Mouse (Mus musculus) forebrain, embryonic 10.5 days (tissue): ENCODE results near the gene Alox12b. TPM values are rescaled to one million over a fixed set of nuclear protein-coding genes. Genes with fewer than 3 reads are reported as not detected.
A peak's percentile ranks its signal among the peaks of the same experiment; 100 is the strongest.

Experiments
- DNase-seq: peaks from one replicate; pipeline ENCODE4 v3.0.0-alpha.2; 2017; ENCODE audit warnings: low spot score; ENCODE audit errors: extremely low spot score
- H3K27ac ChIP-seq: fragments of 300-500 bp; sonication (generic); 2 replicates; pipeline ENCODE4 v1.5.1; 2016; ENCODE audit warnings: mild to moderate bottlenecking
- H3K27me3 ChIP-seq: fragments of 300-500 bp; sonication (generic); 2 replicates; pipeline ENCODE4 v1.6.1; 2016; ENCODE audit warnings: mild to moderate bottlenecking; ENCODE audit not compliant: poor library complexity, severe bottlenecking
- H3K36me3 ChIP-seq: fragments of 300-500 bp; sonication (generic); replicated peaks from 2 replicates; pipeline ENCODE4 v1.6.1; 2016; ENCODE audit warnings: mild to moderate bottlenecking, moderate library complexity
- H3K4me1 ChIP-seq: fragments of 300-500 bp; sonication (generic); 2 replicates; pipeline ENCODE4 v1.6.1; 2016
- H3K4me3 ChIP-seq: fragments of 300-500 bp; sonication (generic); 2 replicates; pipeline ENCODE4 v1.5.1; 2016; ENCODE audit warnings: mild to moderate bottlenecking, moderate library complexity
- H3K9me3 ChIP-seq: fragments of 300-500 bp; sonication (generic); 2 replicates; pipeline ENCODE4 v1.6.1; 2016; ENCODE audit warnings: mild to moderate bottlenecking, moderate library complexity
- WGBS: fragments of 180-500 bp; shearing (Covaris S2); methylation state at CpG from one replicate; pipeline ENCODE4 v1.1.7; 2016; 5-methylcytosine and 5-hydroxymethylcytosine counted together
- polyA plus RNA-seq: library from polyadenylated mRNA; unstranded; fragments of >200 nt; fragmentation: Nextera tagmentation; extraction: Ambion mirVana; gene quantifications from 2 replicates; pipeline ENCODE4 v1.2.1, GENCODE M21; 2016

The Alox12b gene
- polyA plus RNA-seq, 1 experiment from 2014 or later: 0.05 TPM

GRCm38 (mm10) chr11:69197743-69198142, 41.0 kb downstream of the Alox12b start, which contains the start of gene Alox8:
Gene Alox8, minus strand, starts transcription at chr11:69197843.
- H3K4me3 ChIP-seq: peak within 1 kb of the TSS; percentile 42
- no peaks in the 10 kb centered on the region for H3K9me3 ChIP-seq
- H3K27ac ChIP-seq: no peak within 1 kb of the TSS
- no peak for DNase-seq
- peaks cover 11% of the 10 kb centered on the region for H3K4me1 ChIP-seq
- WGBS: 33% methylated on average over 6 of the region's 6 CpGs
- no peaks in the 10 kb centered on the region for H3K36me3 ChIP-seq
- peaks cover 36% of the 10 kb centered on the region for H3K27me3 ChIP-seq

DNA sequence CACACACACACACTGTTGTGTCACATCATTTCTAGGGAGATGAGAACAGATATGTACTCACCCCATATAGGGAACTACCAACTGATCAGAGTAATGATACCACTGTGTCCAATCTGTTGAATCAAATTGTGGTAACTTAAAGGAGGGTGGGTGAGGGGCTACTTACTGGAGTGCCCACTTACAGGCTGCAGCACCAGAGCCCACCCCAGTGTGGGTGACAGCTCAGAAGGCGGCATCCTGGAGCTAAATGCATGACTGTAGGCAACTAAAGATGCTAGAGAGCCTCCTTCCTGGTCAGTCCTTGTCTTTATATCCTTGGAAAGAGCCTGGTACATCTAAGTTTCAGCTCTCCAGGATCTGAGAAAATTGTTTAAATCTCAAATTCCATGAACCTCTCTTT, 42.5 kb downstream of the Alox12b start:
- peaks cover 11% of the 10 kb centered on the region for H3K4me1 ChIP-seq
- no peaks in the 10 kb centered on the region for H3K9me3 ChIP-seq
- H3K4me3 ChIP-seq: no peak overlapping the region
- 82% methylated on average over 1 of the region's 1 CpGs for WGBS
- no peak overlapping the region for H3K27ac ChIP-seq
- H3K27me3 ChIP-seq: peaks cover 36% of the 10 kb centered on the region
- H3K36me3 ChIP-seq: no peaks in the 10 kb centered on the region
- DNase-seq: no peak

GRCm38 (mm10) chr11:69200231-69200630, 43.4 kb downstream of the Alox12b start:
- Histone ChIP-seq H3K27ac (no peak overlapping the region), H3K36me3 (no peaks in the 10 kb centered on the region), H3K4me1 (peaks cover 11% of the 10 kb centered on the region), H3K9me3 (no peaks in the 10 kb centered on the region), H3K4me3 (no peak overlapping the region), H3K27me3 (peaks cover 36% of the 10 kb centered on the region)
- DNase-seq: no peak
- 80% methylated on average over 6 of the region's 6 CpGs for WGBS

- 84% methylated on average over 13 of the region's 13 CpGs for WGBS
- Histone ChIP-seq H3K4me3 (no peak overlapping the region), H3K4me1 (peaks cover under 1% of the 10 kb centered on the region), H3K27me3 (peaks cover 17% of the 10 kb centered on the region), H3K36me3 (no peaks in the 10 kb centered on the region), H3K27ac (no peak overlapping the region), H3K9me3 (no peaks in the 10 kb centered on the region)
- DNase-seq: no peak
These were observed 45.9 kb downstream of the Alox12b start for GRCm38 (mm10) chr11:69202469-69203230.

DNA sequence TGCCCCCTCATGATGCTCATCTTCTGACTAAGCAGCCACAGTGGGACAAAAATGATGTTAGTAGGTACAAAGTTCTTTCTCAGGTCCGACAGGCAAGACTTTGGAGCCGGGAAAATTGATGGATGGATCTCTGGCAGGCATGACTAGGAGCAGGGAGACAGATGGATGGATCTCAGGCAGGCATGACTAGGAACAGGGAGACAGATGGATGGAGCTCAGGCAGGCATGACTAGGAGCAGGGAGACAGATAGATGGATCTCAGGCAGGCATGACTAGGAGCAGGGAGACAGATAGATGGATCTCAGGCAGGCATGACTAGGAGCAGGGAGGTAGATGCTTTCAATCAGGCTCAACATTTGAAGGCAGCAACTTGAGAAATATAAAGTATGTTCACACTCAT, 54.6 kb downstream of the Alox12b start:
- no peak for DNase-seq
- WGBS: 67% methylated on average over 2 of the region's 2 CpGs
- Histone ChIP-seq H3K27me3 (no peaks in the 10 kb centered on the region), H3K27ac (no peak overlapping the region), H3K4me1 (no peaks in the 10 kb centered on the region), H3K9me3 (no peaks in the 10 kb centered on the region), H3K36me3 (no peaks in the 10 kb centered on the region), H3K4me3 (no peak overlapping the region)

DNA sequence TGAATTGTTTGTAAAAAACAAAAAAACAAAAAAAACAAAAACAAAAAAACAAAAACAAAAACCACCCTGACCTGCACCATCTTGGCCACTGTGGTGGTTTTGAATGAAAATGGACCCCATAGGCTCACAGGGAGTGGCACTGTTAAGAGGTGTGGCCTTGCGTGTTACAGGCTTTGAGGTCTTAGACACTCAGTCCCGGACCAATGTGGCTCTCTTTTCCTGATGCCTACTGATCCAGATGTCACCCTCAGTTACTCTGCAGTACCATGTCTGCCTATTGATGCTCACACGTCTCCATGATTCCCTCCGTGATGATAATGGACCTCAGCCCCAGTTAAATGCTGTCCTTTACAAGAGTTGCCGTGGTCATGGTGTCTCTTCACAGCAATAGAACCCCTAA, 60.6 kb downstream of the Alox12b start:
- no peak for DNase-seq
- WGBS: 90% methylated on average over 5 of the region's 5 CpGs
- no peaks in the 10 kb centered on the region for H3K27me3 ChIP-seq

GRCm38 (mm10) chr11:69218661-69219060, 61.9 kb downstream of the Alox12b start:
- H3K4me3 ChIP-seq: no peak overlapping the region
- no peaks in the 10 kb centered on the region for H3K36me3 ChIP-seq
- no peaks in the 10 kb centered on the region for H3K27me3 ChIP-seq
- 48% methylated on average over 2 of the region's 2 CpGs for WGBS
- no peaks in the 10 kb centered on the region for H3K4me1 ChIP-seq
- H3K27ac ChIP-seq: no peak overlapping the region
- DNase-seq: no peak
- H3K9me3 ChIP-seq: no peaks in the 10 kb centered on the region

More for the DNA sequence above, 60.6 kb downstream of the Alox12b start:
- Histone ChIP-seq H3K27ac (no peak overlapping the region), H3K4me3 (no peak overlapping the region), H3K9me3 (no peaks in the 10 kb centered on the region), H3K4me1 (no peaks in the 10 kb centered on the region), H3K36me3 (no peaks in the 10 kb centered on the region)

Other genes with a start within 250 kb of the Alox12b start
- not detected in 2 replicates for gene Odf4, start 229.9 kb upstream of the Alox12b start, polyA plus RNA-seq
- 6.7 and 6.8 TPM in 2 replicates for gene Arhgef15, start 199.5 kb upstream of the Alox12b start, polyA plus RNA-seq
- gene Slc25a35, start 188.9 kb upstream of the Alox12b start, polyA plus RNA-seq: 1.9 and 2.1 TPM in 2 replicates
- 90.7 and 97.5 TPM in 2 replicates for gene Rangrf, start 181.8 kb upstream of the Alox12b start, polyA plus RNA-seq
- gene Pfas, start 148.5 kb upstream of the Alox12b start, polyA plus RNA-seq: 70.5 and 72.8 TPM in 2 replicates
- gene Ctc1, start 141.1 kb upstream of the Alox12b start, polyA plus RNA-seq: 79.6 and 86.1 TPM in 2 replicates
- gene Aurkb, start 111.3 kb upstream of the Alox12b start, polyA plus RNA-seq: 227 and 236 TPM in 2 replicates
- gene Borcs6, start 97.3 kb upstream of the Alox12b start, polyA plus RNA-seq: 3.8 and 4.1 TPM in 2 replicates
- 60.8 and 61.0 TPM in 2 replicates for gene Tmem107, start 86.2 kb upstream of the Alox12b start, polyA plus RNA-seq
- 51.3 and 57.6 TPM in 2 replicates for gene Vamp2, start 68.5 kb upstream of the Alox12b start, polyA plus RNA-seq
- 7.3 and 9.0 TPM in 2 replicates for gene Per1, start 61.8 kb upstream of the Alox12b start, polyA plus RNA-seq
- 0.16 and 0.17 TPM in 2 replicates for gene Hes7, start 36.6 kb upstream of the Alox12b start, polyA plus RNA-seq
- gene 9130213A22Rik, start 34.4 kb upstream of the Alox12b start, polyA plus RNA-seq: 0.11 and 0.16 TPM in 2 replicates
- gene Aloxe3, start 31.1 kb upstream of the Alox12b start, polyA plus RNA-seq: 0.26 and 0.28 TPM in 2 replicates
- gene Alox8, start 40.9 kb downstream of the Alox12b start, polyA plus RNA-seq: 0.10 TPM in 1 of 2 replicates, not detected in the other
- gene Gucy2e, start 80.0 kb downstream of the Alox12b start, polyA plus RNA-seq: 0.04 and 0.06 TPM in 2 replicates
- gene Cntrob, start 166.8 kb downstream of the Alox12b start, polyA plus RNA-seq: 37.7 and 44.2 TPM in 2 replicates
- gene Trappc1, start 167.0 kb downstream of the Alox12b start, polyA plus RNA-seq: 170 and 179 TPM in 2 replicates
- gene Kcnab3, start 169.3 kb downstream of the Alox12b start, polyA plus RNA-seq: 1.1 and 1.2 TPM in 2 replicates
- gene Rnf227, start 183.5 kb downstream of the Alox12b start, polyA plus RNA-seq: 17.0 and 19.7 TPM in 2 replicates
- gene Chd3, start 212.4 kb downstream of the Alox12b start, polyA plus RNA-seq: 40.7 and 44.9 TPM in 2 replicates
- gene Naa38, start 238.5 kb downstream of the Alox12b start, polyA plus RNA-seq: 131 and 136 TPM in 2 replicates
- 47.3 and 54.6 TPM in 2 replicates for gene Cyb5d1, start 238.6 kb downstream of the Alox12b start, polyA plus RNA-seq
- 23.3 and 23.4 TPM in 2 replicates for gene Tmem88, start 241.2 kb downstream of the Alox12b start, polyA plus RNA-seq